Mouse (Mus musculus): ENCODE measurements around the gene Fignl1. TPM values are rescaled to one million over a fixed set of nuclear protein-coding genes. Genes with fewer than 3 reads are reported as not detected.

The Fignl1 gene
- total and polyA plus RNA-seq, 3 experiments, result 0.22 to 2.7 (median 1.3) TPM

- no peak for DNase-seq
These were observed 42.7 kb downstream of the Fignl1 start for GRCm38 (mm10) chr11:11766105-11766504.

- no peak for DNase-seq
These were observed 43.3 kb downstream of the Fignl1 start for GRCm38 (mm10) chr11:11765414-11765813.

- DNase-seq, result no peak
These were observed 45.5 kb downstream of the Fignl1 start for GRCm38 (mm10) chr11:11763211-11763666.

- DNase-seq, result no peak
These were observed 49.9 kb downstream of the Fignl1 start for GRCm38 (mm10) chr11:11758883-11759282.

- DNase-seq, result no peak
These were observed 50.6 kb downstream of the Fignl1 start for GRCm38 (mm10) chr11:11758121-11758520.

GRCm38 (mm10) chr11:11752859-11753258 is 55.9 kb downstream of the Fignl1 start:
- DNase-seq, result no peak

GRCm38 (mm10) chr11:11751091-11751490 is 57.7 kb downstream of the Fignl1 start:
- DNase-seq, result no peak

- no peak for DNase-seq
These were observed 64.5 kb downstream of the Fignl1 start for GRCm38 (mm10) chr11:11744222-11744621.

GRCm38 (mm10) chr11:11742626-11743025 is 66.1 kb downstream of the Fignl1 start:
- DNase-seq, result no peak

- DNase-seq, result no peak
These were observed 67.2 kb downstream of the Fignl1 start for GRCm38 (mm10) chr11:11741574-11741973.

GRCm38 (mm10) chr11:11740603-11741002 is 68.2 kb downstream of the Fignl1 start:
- DNase-seq, result no peak

- no peak for DNase-seq
These were observed 69.7 kb downstream of the Fignl1 start for GRCm38 (mm10) chr11:11739054-11739453.

- DNase-seq, result no peak
These were observed 71.2 kb downstream of the Fignl1 start for GRCm38 (mm10) chr11:11737562-11737961.

Other genes starting within 250 kb of the Fignl1 start
- not detected for gene 4930512M02Rik, start 181.1 kb downstream of the Fignl1 start, total RNA-seq (2021)
- gene 4930512M02Rik, start 181.1 kb downstream of the Fignl1 start, polyA plus RNA-seq (2012; rRNA removed), result not detected in 2 replicates
- gene Ikzf1, start 124.0 kb downstream of the Fignl1 start, total RNA-seq (2021), result 1 to 10 TPM; 2.0 to 3.0 TPM
- gene Ikzf1, start 124.0 kb downstream of the Fignl1 start, polyA plus RNA-seq (2012; rRNA removed), result 11.0 and 11.5 TPM in 2 replicates
- gene Ddc, start 89.2 kb upstream of the Fignl1 start, total RNA-seq (2021), result 10 to 100 TPM; 46.1 to 86.5 TPM
- 11.0 and 13.5 TPM in 2 replicates for gene Ddc, start 89.2 kb upstream of the Fignl1 start, polyA plus RNA-seq (2012; rRNA removed)
- gene Grb10, start 229.7 kb upstream of the Fignl1 start, total RNA-seq (2021), result 10 to 100 TPM; 81.2 to 87.0 TPM
- gene Grb10, start 229.7 kb upstream of the Fignl1 start, polyA plus RNA-seq (2012; rRNA removed), result 32.5 and 44.2 TPM in 2 replicates

All from adrenal gland, adult 2 months (tissue).